Mouse (Mus musculus) cerebellum, adult 2 months (tissue): ENCODE results near the gene Prdx6b.

Source experiments
- CTCF ChIP-seq: fragments of 200-500 bp; IDR thresholded peaks from 2 replicates; pipeline ENCODE4 v1.5.1; 2011; ENCODE audit warnings: low read depth, mild to moderate bottlenecking, control low read depth, low read length, moderate library complexity, borderline replicate concordance; ENCODE audit not compliant: insufficient read depth
- POLR2A ChIP-seq: fragments of 200-500 bp; IDR thresholded peaks from 2 replicates; pipeline ENCODE4 v1.6.1; 2011; ENCODE audit warnings: low read length, control low read depth, borderline replicate concordance; ENCODE audit not compliant: insufficient read depth

GRCm38 (mm10) chr2:80309775-80310174 lies 17.5 kb downstream of the Prdx6b start:
- TF ChIP-seq POLR2A (no peak), CTCF (no peak)
